Mouse (Mus musculus) ZHBTc4 (cell line): ENCODE results near the gene Ghrhr.

Experiments
- DNase-seq: peaks from one replicate; pipeline ENCODE4 v3.0.0-alpha.2; 2011; ENCODE audit warnings: low read depth, low spot score

The Ghrhr gene

DNA sequence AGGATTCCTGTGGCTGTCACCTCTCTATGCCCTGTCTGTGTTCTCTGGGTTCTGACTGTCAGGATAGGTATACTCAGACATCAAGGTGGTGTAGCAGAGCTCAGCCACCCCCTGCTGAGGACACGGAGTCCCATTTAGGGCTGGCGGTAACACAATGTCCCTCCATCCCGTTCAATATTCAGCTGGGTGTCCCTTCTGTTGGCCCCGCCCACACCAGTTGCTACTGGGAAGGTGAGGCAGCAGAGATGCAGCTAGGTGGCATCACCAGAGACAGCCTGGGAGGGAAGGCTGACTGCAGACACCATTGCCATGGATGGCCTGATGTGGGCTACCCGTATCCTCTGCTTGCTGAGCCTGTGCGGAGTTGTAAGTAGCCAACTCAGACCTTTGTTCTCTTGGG lies at the start of gene Ghrhr:
Ghrhr (plus strand) TSS at position 220 of the 400 bp plus-strand sequence.
- DNase-seq = no peak

DNA sequence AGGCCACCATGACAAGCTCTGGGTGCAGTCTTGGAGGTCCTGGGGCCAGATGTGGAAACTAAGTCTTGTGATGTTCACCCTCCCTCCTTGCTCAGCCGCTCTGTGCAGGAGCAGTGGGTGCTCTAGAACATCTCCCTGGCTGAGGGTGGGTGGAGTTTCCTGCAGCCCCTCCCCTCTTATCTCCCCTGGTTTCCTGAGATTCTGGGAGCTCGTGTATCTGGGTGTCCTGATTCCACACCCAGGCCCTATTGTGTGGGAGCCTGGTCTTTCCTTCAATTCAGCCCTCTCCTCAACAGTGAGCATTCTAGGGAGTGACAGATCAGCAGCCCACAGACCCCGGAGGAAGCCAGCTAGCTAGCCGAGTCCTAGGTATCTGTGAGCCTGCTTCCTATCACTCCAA lies 49.8 kb upstream of the Ghrhr start:
- DNase-seq = no peak

DNA sequence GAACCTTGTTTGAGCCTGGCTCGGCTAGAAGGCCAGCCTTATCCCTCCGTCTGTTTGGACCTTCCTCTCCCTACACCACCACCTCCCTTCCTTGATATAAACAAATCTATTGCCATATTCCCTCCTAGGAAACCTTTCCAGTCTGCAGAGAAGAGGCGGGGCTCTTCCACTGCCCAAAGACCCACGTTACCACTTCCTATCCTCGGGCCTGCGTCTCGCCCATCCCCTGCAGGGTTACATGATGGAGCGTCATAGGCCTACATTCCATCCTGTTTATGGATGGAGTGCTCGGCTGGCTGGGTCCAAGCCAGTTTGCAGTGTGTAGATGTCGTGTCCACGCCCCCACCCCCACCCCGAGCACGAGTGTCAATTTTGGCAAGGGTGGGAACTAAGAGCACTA lies 48.8 kb upstream of the Ghrhr start:
- no peak for DNase-seq

DNA sequence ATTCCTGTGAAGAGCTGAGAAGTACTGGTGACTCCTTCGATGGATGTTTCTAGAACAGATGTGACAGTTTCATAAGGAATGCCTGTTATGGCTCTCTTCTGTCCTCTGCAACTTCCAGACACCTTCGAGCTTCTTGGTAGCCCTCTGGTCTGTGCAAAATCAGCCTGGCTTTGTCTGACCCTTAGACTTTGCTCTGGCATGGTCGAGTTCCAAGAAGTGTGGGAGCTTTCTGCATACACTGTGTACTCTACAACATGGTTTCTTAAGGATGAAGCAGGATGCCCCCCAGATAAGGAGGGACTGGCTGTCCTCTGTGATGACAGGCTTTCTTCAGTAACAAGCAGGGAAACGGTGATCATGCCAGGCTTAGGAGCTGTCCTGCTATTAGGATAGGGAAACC lies 47.9 kb upstream of the Ghrhr start:
- no peak for DNase-seq

DNA sequence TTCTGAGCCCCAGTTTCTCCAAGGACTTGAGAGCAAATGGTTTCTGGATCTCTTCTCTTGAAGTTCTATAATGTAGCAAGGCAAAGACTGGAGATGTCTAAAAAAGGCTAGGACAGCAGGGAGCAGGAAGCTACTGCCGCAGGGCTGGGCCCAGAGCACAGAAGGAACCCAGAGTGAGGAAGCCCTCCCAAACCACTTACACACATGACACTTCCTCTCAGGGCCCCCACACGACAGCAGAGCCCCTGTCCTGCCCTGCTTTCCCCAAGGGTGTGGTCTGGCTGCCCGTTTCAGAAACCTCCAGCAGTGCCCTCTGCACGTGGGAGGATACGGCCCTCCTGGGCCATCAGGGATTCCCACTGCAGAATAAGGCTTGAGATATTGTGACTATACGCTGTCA lies 44.8 kb upstream of the Ghrhr start:
- no peak for DNase-seq

DNA sequence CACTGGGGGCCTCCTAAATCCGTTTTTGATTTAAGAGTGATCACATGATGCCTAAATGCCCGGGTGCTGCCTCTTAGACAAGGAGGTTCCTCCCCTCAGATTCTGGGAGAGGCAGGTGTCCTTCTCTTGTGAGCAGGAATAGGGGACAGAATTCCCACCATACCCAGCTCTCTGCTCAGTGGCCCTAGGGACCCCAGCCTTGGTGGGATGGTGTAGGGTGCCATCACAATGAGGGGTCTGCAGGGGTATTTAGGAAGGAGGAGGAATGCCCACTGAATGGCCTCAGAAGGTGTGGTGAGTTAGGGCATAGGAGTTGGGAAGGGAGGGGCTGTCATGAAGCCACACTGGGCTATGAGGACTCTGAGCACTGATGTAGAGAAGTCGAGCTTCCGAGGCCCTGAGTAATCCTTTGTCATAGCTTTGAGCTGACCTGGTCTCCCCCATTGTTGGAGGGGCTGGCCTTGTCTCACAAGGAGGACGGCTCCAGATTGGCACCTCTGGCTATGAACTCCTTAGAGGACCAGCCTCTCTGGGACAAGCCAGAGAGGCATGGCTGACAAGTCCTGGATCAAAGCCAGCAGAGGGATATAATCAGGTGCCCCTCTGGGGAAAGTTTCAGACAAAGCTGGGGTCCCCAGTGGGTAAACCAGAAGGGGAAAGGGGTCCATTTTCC lies 43.9 kb upstream of the Ghrhr start:
- DNase-seq = no peak

DNA sequence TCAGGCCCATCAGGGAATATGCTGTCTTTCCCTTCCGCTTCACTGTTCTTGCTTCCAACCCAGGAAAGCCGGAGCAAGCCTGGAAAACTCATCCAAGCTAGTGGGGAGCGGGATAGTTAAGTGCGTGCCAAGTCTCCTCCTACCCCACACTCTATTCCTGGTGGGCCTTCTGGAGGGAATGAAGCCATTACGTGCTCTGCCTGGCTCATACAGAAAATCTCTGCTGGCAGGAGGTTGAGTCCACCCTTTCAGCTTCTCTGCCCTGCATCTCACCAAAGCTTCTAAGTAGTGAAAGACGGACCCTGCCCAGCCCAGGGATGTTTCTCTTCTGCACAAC lies 43.4 kb upstream of the Ghrhr start:
- DNase-seq = no peak

DNA sequence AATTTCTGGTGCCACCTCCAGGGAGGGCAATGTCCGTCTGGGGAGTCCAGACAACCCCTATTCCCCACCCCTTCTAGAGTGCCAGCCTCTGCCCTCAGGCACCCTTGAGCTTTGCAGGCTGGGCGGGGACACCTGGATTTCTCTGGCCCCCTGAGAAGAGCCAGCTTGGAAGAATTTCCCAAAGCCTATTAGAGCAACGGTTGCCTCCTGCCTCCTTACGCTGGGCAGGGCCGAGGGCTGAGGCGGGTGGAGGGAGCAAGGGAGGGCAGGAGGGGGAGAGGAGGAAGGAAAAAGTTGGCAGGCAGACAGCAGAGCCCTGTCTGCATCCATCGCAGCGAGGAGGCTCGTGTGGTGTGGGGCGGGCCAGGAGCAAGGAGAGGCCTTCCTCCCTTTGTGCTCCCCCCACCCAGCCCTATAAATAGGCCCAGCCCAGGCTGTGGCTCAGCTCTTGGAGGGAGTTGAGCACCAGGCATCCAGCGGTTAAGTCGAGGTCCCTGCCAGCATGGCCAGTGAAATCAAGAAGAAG lies 40.0 kb upstream of the Ghrhr start, which contains the start of gene Aqp1:
Aqp1 (plus strand) TSS at position 444 of the 526 bp plus-strand sequence.
- DNase-seq = peak; percentile 7

DNA sequence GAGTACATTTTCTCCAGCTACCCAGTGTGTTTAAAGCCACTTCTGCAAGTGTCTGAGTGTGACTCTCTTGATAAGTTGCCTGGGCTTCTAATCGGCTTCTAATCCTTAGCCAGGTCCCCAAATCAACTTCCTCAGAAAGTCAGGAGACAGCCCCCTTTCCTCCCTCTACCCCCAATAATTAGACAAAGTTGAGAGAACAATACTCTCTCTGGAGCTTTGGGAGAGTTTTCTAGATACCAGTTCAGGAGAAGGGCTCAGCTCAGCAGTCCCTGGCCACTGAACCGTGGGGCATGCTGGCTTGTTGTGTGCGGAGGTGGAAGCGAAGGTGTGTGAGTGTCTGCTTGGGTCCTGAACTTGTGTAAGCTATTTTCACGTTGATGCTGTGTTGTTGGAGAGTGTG lies 38.9 kb upstream of the Ghrhr start:
- no peak for DNase-seq

DNA sequence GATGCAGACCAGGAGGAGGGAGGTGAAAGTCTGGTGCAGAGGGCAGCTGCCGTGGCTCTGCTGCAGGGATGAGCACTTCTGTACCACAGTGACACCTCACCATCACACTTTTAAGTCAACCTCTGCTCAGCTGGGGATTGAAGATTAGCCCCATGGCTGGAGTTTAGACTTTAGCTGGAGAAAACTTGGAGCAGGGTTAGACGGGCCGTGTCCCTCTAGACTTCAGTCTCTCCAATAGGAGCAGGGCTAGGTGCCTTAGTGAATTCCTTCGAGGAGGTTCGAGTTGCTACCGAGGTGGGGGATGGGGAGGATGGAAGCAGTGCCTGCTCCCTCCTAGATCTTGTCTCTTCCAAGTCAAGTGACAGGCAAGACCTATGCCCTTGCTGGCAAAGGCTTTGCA lies 38.0 kb upstream of the Ghrhr start:
- DNase-seq = no peak

DNA sequence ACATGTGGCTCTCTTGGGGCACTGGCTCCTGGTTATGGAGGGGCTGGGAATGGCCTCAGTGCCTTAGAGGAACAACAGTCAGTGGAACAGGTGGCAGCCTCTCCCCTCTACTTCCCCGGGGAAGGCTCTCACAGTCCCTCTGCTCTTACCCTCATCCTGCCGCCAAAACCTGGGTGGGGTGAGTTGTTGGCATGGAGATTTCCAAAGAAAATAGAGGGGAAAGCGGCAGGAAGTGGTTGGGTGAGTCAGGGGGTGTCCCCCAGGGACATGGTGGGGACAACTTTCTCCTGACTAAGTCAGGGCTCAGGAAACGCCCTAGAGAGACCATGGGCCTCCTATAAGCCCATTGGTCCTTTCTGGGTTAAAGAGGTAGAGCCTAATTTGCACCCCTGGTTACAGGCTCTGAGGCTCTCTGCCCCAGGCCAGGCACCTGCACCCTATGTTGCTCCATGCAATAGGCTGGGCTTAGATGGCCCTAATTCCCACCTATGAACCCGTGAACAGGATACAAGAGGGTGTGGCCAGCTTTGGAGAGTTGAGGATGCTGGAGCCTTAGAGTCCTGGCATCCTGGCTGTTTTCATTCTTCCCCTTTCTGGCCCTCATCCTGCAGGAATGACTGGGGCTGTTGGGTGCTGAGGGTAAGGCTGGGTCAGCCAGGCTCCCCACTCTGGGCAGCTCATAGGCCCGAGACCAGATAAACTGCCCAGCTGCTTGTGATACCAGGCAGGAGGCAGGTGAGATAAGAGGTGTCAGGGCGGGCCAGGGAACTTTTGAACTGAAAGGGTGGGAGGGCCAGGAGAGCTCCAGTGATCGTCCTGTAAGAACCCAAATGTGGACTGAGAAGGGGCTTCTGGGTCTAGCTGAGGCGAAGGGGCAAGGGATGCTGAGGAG lies 36.9 kb upstream of the Ghrhr start:
- no peak for DNase-seq

DNA sequence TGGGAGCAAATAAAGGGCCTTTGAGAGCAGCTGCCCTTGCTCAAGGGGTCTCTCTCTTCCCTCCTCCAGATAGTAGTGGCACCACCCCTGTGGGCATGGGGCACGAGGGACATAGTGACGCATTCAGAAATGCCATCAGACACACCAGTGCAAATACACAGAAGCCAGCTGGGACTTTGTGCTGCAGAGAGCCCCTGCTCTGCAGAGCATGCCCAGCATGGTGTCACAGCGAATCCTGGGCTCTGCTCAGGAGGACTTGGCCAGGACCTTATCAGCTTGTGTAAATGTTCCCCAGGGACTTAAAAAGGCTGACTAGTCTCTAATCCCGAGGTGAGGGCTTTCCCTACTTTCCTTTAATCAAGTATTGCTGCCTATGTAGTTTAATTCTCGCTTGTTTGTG lies 34.4 kb upstream of the Ghrhr start:
- no peak for DNase-seq

DNA sequence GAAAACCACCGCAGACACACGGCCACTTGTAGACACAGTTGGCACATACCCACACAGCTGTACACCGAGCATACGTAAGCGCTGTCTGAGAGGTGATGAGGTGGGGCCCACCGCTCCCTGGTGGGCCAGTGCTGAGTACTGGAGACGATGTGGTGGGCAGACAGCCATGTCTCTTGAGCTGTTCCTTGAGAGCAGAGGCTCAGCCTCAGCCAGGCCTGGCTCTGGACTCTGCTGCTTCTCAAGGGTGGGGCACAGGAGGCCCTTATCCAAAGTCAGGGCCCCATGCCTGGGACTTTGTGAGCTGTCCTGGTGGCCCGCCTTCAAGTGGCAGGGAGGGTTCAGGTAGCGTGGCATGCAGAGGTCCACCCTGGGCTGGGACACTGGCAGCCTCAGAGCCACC lies 33.8 kb upstream of the Ghrhr start:
- DNase-seq = no peak

DNA sequence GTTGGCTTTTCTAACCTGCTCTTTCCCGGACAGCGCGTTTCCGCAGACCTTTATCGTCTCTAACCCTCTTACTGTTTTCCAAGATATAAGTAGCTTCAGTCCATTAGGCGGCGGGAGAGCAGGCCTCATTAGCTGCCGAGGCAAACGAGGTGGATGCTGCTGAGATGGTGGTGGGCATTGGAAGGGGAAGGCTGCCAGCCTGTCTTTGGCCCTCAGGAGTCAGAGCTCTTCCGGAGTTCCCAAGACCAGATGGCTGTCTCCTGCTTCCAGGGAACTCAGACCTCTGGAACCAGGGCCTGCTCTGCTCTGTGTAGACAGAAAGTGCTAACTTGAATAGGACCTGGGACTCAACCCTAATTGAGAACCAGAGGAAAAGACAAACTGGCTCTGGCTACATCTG lies 32.6 kb upstream of the Ghrhr start:
- DNase-seq = no peak

DNA sequence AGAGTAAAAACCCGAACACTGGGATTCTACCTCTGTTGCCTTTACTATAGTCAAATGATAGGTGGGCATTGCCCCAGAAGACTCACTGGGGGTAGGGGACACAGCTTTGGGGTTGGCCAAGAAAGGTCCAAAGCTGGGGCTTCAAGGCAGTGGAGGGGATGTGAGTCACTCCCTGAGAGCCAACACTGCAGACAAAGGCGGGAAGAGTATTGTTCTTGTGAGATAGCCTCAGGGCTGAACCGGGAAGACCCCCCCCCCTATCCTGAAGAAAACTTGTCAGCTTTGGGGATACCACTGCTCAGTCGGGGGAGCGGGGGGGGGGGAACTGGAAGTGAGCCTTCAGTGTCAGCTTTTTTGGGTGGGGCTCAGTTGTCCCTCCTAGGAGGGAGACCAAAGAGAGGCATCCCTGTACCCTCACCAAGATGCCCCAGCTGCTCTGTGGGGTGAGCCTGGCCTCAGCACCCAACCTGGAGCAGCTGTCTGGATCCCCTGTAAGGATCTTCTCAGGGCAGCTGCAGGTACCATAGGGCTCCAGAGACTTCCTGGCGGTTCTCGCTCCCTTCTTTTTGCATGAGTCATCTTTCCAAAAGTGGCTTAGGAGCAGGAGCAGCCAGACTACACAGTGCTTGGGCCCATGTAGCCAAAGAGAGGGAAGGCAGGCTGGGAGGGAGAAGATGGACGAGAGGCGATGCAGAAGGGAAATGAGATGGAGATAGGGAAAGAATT lies 31.6 kb upstream of the Ghrhr start:
- no peak for DNase-seq

DNA sequence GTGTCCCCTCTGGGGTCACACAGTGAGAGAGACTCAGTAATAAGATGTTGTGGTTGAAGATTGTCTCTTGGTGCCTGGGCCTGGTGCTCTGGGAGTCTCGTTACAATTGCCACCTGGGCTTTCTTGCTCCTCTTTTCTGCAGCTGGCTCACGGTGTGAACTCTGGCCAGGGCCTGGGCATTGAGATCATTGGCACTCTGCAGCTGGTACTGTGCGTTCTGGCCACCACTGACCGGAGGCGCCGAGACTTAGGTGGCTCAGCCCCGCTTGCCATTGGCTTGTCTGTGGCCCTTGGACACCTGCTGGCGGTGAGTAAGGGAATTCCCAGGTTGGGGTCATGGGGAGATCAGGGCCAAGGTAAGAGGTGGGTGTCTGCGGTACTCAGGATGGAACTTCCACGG lies 30.8 kb upstream of the Ghrhr start:
- no peak for DNase-seq

DNA sequence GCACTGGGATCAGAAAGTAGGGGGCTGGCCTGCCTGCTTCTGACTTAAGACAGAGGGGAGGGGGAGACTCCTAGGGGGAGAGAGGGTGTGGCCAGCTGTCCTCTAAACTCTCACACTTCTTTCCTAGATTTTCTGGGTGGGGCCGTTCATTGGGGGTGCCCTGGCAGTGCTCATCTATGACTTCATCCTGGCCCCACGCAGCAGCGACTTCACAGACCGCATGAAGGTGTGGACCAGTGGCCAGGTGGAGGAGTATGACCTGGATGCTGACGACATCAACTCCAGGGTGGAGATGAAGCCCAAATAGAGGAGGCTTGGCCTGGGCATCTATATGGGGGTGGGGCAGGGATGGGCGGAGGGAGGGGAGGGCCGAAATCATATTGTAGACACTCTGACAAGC lies 29.6 kb upstream of the Ghrhr start:
- no peak for DNase-seq

DNA sequence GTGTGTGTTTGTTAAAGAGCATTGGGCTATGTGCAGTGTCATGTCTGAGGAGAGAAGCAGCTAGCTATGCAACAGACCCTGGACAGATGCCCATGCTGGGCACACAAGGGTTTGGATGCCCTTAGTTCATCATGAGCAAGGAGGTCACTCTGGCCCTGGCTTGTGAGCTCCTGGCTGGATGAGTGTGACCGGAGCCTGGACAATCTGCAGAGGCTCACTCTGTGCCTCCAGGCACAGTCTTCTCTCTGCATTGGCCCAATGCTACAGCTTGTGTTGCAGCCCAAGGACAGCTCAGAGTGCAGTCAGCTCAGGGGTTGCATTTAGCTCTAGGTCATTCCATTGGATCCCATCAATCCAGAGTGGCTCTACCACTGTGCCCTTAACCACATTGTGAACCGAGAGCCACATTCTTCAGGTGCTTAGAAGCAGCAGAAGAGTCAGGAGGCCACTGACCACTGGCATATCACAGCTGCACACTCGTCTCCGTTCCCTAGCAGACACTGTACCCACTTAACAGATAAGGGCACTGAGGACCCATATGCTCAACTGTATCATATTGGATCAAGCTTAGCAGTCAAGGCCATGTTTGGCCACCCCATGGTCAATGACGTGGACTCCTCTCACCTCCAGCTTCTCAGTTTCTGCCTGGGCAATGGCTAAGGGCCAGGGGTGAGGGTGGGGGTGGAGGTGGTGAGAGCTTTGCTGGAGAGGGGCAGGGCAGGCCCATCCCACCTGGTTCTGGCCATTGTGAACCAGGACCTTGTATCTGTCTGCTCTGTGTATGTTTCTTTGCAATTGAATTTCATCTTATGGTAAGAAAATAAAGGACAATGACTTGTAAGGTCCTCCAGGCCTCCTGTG lies 28.2 kb upstream of the Ghrhr start:
- DNase-seq = no peak

DNA sequence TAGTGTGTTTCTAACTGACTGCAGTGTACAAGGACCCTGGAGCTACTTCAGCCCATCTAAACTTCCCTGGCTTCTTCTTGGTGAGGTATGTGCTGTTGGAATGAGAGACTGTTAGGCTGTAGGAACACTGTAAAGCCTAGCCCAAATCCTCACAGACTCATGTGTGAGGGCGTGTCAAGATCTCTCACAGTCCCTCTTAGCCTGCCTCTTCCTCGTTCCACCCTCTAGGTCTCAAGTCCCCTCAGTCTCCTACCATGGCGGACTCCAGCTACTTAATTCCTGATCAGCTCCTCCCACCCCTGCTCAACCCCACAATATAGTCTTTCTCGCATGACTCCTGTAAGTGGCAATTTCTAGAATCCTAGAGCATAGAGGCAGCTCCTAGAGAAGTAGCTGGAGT lies 26.9 kb upstream of the Ghrhr start:
- DNase-seq = no peak

DNA sequence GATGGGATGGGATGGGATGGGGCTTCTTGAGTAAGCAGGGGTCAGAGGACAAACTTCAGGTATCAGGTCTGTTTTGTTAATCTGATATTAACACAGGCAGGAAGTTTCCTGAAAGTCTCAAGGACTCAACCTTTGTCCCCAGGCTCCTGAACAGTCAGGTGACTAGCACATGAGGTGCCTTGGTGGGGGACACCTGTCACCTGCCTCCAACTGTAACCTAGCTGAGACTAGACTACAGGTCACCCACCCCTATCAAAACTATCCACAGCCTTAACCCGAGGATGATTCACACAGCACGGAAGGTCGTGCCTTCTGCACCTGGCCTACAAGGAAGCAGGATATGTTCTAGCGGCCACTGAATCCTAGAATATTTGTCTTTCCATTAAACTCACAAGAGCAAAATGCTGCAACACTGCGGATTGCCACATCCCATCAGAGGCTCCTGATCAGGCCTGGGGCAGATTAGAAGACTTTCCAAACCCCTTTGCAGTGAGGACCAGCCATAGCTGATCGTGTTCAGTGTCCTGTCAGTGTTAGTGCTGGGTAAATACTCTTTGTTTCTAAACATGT lies 25.6 kb upstream of the Ghrhr start:
- DNase-seq = no peak

DNA sequence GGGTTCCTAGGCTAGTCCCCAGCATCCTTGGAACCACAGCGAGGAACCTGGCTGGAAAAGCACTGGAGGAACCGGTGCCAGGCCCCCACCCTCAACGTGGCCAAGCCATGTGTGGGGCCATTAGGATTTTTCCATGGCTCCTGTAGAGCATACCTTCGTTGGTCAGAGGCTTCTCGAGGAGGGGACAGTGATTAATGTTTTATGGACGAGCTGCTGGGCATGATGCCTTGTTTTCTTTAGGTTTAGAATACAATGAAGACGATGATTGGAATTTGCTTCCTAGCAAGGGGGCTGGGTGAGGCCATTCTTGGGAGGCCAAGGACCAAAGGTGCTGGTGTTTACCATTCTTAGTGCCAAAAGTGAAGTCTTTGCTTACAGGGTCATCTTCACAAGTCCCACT lies 24.4 kb upstream of the Ghrhr start:
- DNase-seq = no peak
